Mouse (Mus musculus) cerebellum, postnatal 25 days (tissue): Measurements from ENCODE around the gene Gnat1.

Experiments used
- DNase-seq, 2 experiments: peaks; one replicate each; pipeline ENCODE4 v3.0.0; 2021; ENCODE audit warnings: mixed read lengths in 2 of 2

Gnat1 gene

GRCm38 (mm10) chr9:107674609-107675429 is 4.7 kb downstream of the Gnat1 start:
- no peak for DNase-seq

GRCm38 (mm10) chr9:107670259-107670658 is 9.3 kb downstream of the Gnat1 start:
- DNase-seq = no peak

GRCm38 (mm10) chr9:107669480-107669945 is 10.0 kb downstream of the Gnat1 start, which contains the start of gene Slc38a3:
Slc38a3 (minus strand) TSS chr9:107669530.
- no peak for DNase-seq

- no peak for DNase-seq
Observed at GRCm38 (mm10) chr9:107668916-107669315, 10.6 kb downstream of the Gnat1 start.

GRCm38 (mm10) chr9:107668011-107668410 is 11.5 kb downstream of the Gnat1 start:
- DNase-seq = no peak

- peak in 1 of 2 experiments; percentile 51 for DNase-seq
Observed at GRCm38 (mm10) chr9:107667219-107667618, 12.3 kb downstream of the Gnat1 start.

GRCm38 (mm10) chr9:107666751-107667205 is 12.7 kb downstream of the Gnat1 start:
- DNase-seq = peak in 1 of 2 experiments; percentile 34

GRCm38 (mm10) chr9:107665308-107665707 is 14.2 kb downstream of the Gnat1 start:
- DNase-seq = no peak

- DNase-seq = no peak
Observed at GRCm38 (mm10) chr9:107663525-107663924, 16.0 kb downstream of the Gnat1 start.

GRCm38 (mm10) chr9:107662342-107662741 is 17.2 kb downstream of the Gnat1 start:
- DNase-seq = no peak

- DNase-seq = no peak
Observed at GRCm38 (mm10) chr9:107660777-107661176, 18.7 kb downstream of the Gnat1 start.

GRCm38 (mm10) chr9:107659961-107660360 is 19.6 kb downstream of the Gnat1 start:
- peak in 1 of 2 experiments; percentile 29 for DNase-seq

GRCm38 (mm10) chr9:107659551-107659950 is 20.0 kb downstream of the Gnat1 start:
- DNase-seq = peak in 1 of 2 experiments; percentile 45

- no peak for DNase-seq
Observed at GRCm38 (mm10) chr9:107658096-107658495, 21.4 kb downstream of the Gnat1 start.

GRCm38 (mm10) chr9:107657144-107657543 is 22.4 kb downstream of the Gnat1 start:
- no peak for DNase-seq

GRCm38 (mm10) chr9:107654585-107654984 is 24.9 kb downstream of the Gnat1 start:
- no peak for DNase-seq

GRCm38 (mm10) chr9:107653474-107653873 is 26.0 kb downstream of the Gnat1 start:
- DNase-seq = no peak

GRCm38 (mm10) chr9:107650708-107651481 is 28.6 kb downstream of the Gnat1 start:
- peak in 1 of 2 experiments; percentile 36 for DNase-seq

- DNase-seq = no peak
Observed at GRCm38 (mm10) chr9:107650225-107650624, 29.3 kb downstream of the Gnat1 start.

GRCm38 (mm10) chr9:107648767-107649166 is 30.7 kb downstream of the Gnat1 start:
- DNase-seq = no peak

- no peak for DNase-seq
Observed at GRCm38 (mm10) chr9:107646975-107647374, 32.5 kb downstream of the Gnat1 start.

GRCm38 (mm10) chr9:107645577-107645976 is 33.9 kb downstream of the Gnat1 start:
- DNase-seq = peak; percentile 84 to 88

GRCm38 (mm10) chr9:107645153-107645510 is 34.4 kb downstream of the Gnat1 start:
- DNase-seq = peak in 1 of 2 experiments; percentile 37
